In genomic region chr11:11970246-11970645, GRCm38 (mm10) we compare ENCODE assay signal across 13 mouse cellular contexts.
"Had no signal": no experiment of that assay in that cellular context is flagged by ENCODE, and none has a peak within 500 bp of the region (broad histone marks: within the 10 kb centered on the region; RNA-seq: fewer than 3 reads in every experiment).

No protein-coding gene starts in this region.

- ATAC-seq: liver, postnatal 0 days; lung, postnatal 0 days had no signal

- DNase-seq: kidney, adult 2 months; kidney, postnatal 25 days; layer of hippocampus, adult 9-11 months; liver, postnatal 0 days; lung, embryonic 14.5 days; midbrain, embryonic 14.5 days; thymus, postnatal 25 days had no signal

- H3K9ac ChIP-seq: liver, embryonic 14.5 days; lung, embryonic 14.5 days had no signal

- H3K27ac ChIP-seq: layer of hippocampus, adult 2 months; liver, embryonic 14.5 days; macrophage had no signal

- H3K4me3 ChIP-seq: layer of hippocampus, adult 2 months had no signal

- H3K4me2 ChIP-seq: liver, embryonic 11.5 days; lung, embryonic 14.5 days; midbrain, embryonic 11.5 days had no signal
